Mouse (Mus musculus): Measurements from ENCODE around the gene Ano3.

- no peak for TF ChIP-seq CTCF (IDR thresholded peaks at IDR 0.05; ENCODE audit: borderline replicate concordance, extremely low read depth, insufficient read depth, insufficient read length)
- no peak for TF ChIP-seq POLR2A (IDR thresholded peaks at IDR 0.05; ENCODE audit: borderline replicate concordance, extremely low read depth, insufficient read depth, insufficient read length, poor library complexity, severe bottlenecking)
These were observed 213.5 kb downstream of the Ano3 start for GRCm38 (mm10) chr2:110737236-110737635.
